Mouse (Mus musculus) midbrain, embryonic 16.5 days (tissue): ENCODE measurements around the gene Osbp. TPM values are rescaled to one million over a fixed set of nuclear protein-coding genes. Genes with fewer than 3 reads are reported as not detected.
A peak's percentile ranks its signal among the peaks of the same experiment; 100 is the strongest.

Experiments used
- ATAC-seq: fragments of 200-750 bp; cut with Nextera tagmentation; 2 replicates; pipeline ENCODE4 v1.8.0; 2017; ENCODE audit warnings: moderate TSS enrichment
- H3K27ac ChIP-seq: fragments of 300-500 bp; sonication (generic); 2 replicates; pipeline ENCODE4 v1.5.1; 2014; ENCODE audit warnings: mild to moderate bottlenecking, low read length, mixed read lengths
- H3K27me3 ChIP-seq: fragments of 300-500 bp; sonication (generic); 2 replicates; pipeline ENCODE4 v1.6.1; 2014; ENCODE audit warnings: low read depth, low read length, mixed read lengths; ENCODE audit not compliant: control insufficient read depth, insufficient read depth
- H3K36me3 ChIP-seq: fragments of 300-500 bp; sonication (generic); 2 replicates; pipeline ENCODE4 v1.6.1; 2014; ENCODE audit warnings: mild to moderate bottlenecking, low read length, moderate library complexity, mixed read lengths; ENCODE audit not compliant: control insufficient read depth, insufficient read depth
- H3K4me1 ChIP-seq: fragments of 300-500 bp; sonication (generic); 2 replicates; pipeline ENCODE4 v1.6.1; 2014; ENCODE audit warnings: mild to moderate bottlenecking, low read length, mixed read lengths; ENCODE audit not compliant: control insufficient read depth, insufficient read depth
- H3K4me2 ChIP-seq: fragments of 300-500 bp; sonication (generic); 2 replicates; pipeline ENCODE4 v1.6.1; 2014; ENCODE audit warnings: mild to moderate bottlenecking, low read length, mixed read lengths
- H3K4me3 ChIP-seq: fragments of 300-500 bp; sonication (generic); 2 replicates; pipeline ENCODE4 v1.5.1; 2014; ENCODE audit warnings: low read depth, mild to moderate bottlenecking, low read length, moderate library complexity, mixed read lengths
- H3K9ac ChIP-seq: fragments of 300-500 bp; sonication (generic); 2 replicates; pipeline ENCODE4 v1.6.1; 2014; ENCODE audit warnings: low read depth, low read length, mixed read lengths
- H3K9me3 ChIP-seq: fragments of 300-500 bp; sonication (generic); replicated peaks from 2 replicates; pipeline ENCODE4 v1.6.1; 2014; ENCODE audit warnings: mild to moderate bottlenecking, low read length, mixed read lengths; ENCODE audit not compliant: control insufficient read depth, poor library complexity, severe bottlenecking
- WGBS: fragments of 180-500 bp; shearing (Covaris S2); extraction: QIAGEN DNeasy Blood & Tissue Kit; methylation state at CpG from one replicate; pipeline ENCODE4 v1.1.7; 2014; 5-methylcytosine and 5-hydroxymethylcytosine counted together
- polyA plus RNA-seq: library from polyadenylated mRNA; unstranded; fragments of >200 nt; fragmentation: Nextera tagmentation; extraction: Ambion mirVana; gene quantifications from 2 replicates; pipeline ENCODE4 v1.2.1, GENCODE M21; 2015

Osbp gene
- polyA plus RNA-seq, 1 experiment from 2014 or later = 3.6 TPM

DNA sequence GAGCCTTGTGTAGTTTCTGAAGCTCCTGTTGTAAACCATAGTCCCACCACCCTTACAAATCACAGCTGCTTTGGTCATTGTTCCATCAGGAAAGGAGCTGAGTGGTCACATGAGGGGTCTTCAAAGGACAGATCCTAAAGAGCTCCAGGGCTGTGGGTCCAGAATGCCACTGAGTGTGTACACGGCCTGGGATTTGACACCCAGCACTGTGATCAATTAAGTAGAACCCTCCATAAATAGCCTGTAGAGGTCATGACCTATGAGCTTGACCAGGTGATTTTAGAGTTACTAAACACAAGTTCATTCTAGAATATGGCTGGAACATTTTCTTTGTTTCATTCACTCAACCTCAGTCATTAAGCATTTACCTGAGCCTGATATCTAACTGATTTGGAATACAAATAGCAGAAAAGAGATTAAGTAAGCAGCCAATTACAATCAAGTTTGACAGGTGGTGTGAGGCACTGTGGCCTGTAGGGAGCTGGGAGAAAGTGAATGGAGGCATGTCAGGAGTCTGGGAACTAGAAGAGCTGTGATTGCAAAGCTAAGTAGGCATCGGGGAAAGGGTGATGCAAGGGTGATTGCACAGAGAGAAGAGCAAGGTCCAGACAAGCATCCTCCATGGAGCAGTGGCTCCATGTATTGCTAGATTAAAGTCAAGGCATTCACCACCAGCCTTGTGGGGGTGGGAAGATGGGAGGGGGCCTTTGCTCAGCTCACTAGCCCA lies 30.1 kb downstream of the Osbp start:
- WGBS = 77% methylated on average over 2 of the region's 2 CpGs
- H3K9ac ChIP-seq = no peak overlapping the region
- no peak overlapping the region for H3K4me3 ChIP-seq
- H3K27ac ChIP-seq = no peak overlapping the region
- no peaks in the 10 kb centered on the region for H3K9me3 ChIP-seq
- H3K27me3 ChIP-seq = no peaks in the 10 kb centered on the region
- peak; percentile 66; the same call in 1 of the 2 replicates for ATAC-seq
- peaks cover 29% of the 10 kb centered on the region for H3K36me3 ChIP-seq
- H3K4me2 ChIP-seq = no peak overlapping the region
- no peaks in the 10 kb centered on the region for H3K4me1 ChIP-seq

GRCm38 (mm10) chr19:12001686-12002085 lies 35.9 kb downstream of the Osbp start:
- WGBS = 30% methylated on average over 3 of the region's 3 CpGs
- Histone ChIP-seq H3K9ac (no peak overlapping the region), H3K4me3 (no peak overlapping the region), H3K4me2 (no peak overlapping the region), H3K4me1 (peaks cover 8% of the 10 kb centered on the region), H3K27ac (no peak overlapping the region), H3K9me3 (no peaks in the 10 kb centered on the region), H3K36me3 (no peaks in the 10 kb centered on the region), H3K27me3 (no peaks in the 10 kb centered on the region)
- no peak for ATAC-seq

DNA sequence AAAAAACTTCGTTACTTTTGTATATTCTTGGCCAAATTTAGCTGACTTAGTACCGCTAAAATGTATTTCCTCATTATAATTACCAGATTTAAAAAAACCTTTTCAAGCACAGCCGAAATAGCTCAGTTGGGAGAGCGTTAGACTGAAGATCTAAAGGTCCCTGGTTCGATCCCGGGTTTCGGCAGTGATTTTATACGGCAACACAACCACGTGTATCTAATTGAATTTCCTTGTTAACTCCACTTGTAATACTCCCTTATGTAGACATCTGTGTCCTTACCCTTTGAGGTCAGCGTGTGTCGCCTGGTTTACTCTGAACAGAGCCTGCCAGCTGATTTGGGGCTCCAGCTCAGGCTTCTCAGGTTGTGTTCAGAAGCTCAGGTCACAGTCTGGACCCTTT lies 36.4 kb downstream of the Osbp start:
- H3K4me3 ChIP-seq = peak overlapping the region; percentile 23
- peak; percentile 7; the same call in 1 of the 2 replicates for ATAC-seq
- no peaks in the 10 kb centered on the region for H3K36me3 ChIP-seq
- H3K27me3 ChIP-seq = no peaks in the 10 kb centered on the region
- H3K4me1 ChIP-seq = peaks cover 12% of the 10 kb centered on the region
- H3K27ac ChIP-seq = no peak overlapping the region
- WGBS = 2% methylated on average over 11 of the region's 11 CpGs
- H3K9me3 ChIP-seq = no peaks in the 10 kb centered on the region
- peak overlapping the region; percentile 43 for H3K4me2 ChIP-seq
- no peak overlapping the region for H3K9ac ChIP-seq

DNA sequence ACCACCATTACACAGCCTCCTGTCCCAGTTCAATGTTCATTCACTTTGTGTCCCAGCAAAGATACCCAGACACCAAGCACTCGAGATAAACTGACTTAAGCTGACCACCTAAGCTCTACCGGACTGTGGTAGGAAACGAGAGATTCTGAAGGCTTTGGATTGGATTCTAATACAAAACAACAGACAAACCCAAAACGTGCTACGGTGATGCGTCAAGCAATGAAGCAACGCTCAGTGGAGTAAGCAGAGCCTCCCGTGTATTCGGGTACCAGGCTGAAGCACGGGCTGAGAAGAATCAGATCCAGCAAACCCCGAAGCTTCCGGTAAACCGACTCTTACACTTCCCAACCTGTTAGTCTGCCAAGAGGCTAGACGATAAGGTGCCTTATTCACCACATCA lies 37.0 kb downstream of the Osbp start:
- no peak for ATAC-seq
- no peak overlapping the region for H3K4me2 ChIP-seq
- no peak overlapping the region for H3K27ac ChIP-seq
- 50% methylated on average over 14 of the region's 14 CpGs for WGBS
- no peaks in the 10 kb centered on the region for H3K36me3 ChIP-seq
- H3K4me1 ChIP-seq = peaks cover 12% of the 10 kb centered on the region
- H3K9ac ChIP-seq = no peak overlapping the region
- no peaks in the 10 kb centered on the region for H3K9me3 ChIP-seq
- H3K27me3 ChIP-seq = no peaks in the 10 kb centered on the region
- peak overlapping the region; percentile 0; the same call in 1 of the 2 replicates for H3K4me3 ChIP-seq

DNA sequence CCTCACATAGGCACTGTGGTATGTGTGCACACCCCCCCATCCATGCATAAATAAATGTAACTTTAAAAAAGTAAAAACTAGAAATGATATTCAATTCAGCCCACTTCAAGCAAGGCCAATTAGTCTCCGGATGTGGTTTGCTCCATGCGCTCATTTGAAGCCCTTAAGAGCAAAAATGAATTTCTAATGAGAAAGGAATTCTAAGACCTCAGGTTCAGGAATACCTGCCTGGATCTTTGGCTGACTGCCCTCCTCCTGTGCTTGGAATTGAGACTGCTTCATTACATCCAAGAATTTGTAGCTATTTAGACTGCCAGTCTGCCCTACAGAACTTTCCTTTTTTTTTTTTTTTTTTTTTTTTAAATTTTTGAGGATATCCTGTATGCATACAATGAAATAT lies 37.8 kb downstream of the Osbp start:
- no peak for ATAC-seq
- no peaks in the 10 kb centered on the region for H3K9me3 ChIP-seq
- peaks cover 12% of the 10 kb centered on the region for H3K4me1 ChIP-seq
- H3K9ac ChIP-seq = no peak overlapping the region
- H3K36me3 ChIP-seq = no peaks in the 10 kb centered on the region
- no peaks in the 10 kb centered on the region for H3K27me3 ChIP-seq
- H3K27ac ChIP-seq = no peak overlapping the region
- H3K4me2 ChIP-seq = no peak overlapping the region
- no peak overlapping the region for H3K4me3 ChIP-seq
- 86% methylated on average over 2 of the region's 2 CpGs for WGBS

DNA sequence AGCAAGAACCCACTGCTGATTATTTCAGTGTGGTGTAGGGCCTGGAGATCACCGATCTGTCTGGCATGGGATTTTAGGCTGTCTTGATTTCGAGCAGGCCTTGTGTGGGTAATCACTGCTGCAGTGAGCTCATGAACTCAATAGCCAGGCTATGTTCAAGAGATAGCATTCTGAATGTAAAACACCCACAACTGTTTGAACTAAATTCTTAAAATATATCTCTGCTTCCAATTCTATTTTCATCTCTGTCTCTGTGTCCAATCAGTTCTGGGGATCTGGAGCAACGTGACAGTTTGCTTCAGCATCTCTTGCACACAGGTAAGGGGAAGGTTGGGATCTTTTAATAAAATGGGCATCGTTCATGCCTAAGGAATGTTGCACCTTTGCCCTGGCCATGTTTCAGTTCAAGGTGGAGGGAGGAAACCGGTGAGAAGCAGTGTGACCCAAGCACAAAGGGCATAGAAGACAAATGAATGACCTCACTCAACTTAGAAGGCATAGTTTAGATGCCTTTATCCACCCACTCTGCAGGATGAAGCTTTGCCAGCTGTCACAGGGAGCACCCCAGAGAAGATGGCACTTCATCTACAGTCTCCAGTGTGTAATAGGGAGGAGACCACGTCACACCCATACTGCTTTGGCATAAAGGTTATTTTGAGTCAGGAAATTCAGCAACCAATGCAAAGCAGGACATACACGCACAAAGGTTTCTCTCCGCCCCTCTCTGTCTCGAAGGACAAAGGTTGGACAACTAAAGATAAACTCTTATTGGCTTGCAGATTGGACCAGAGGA lies 38.7 kb downstream of the Osbp start:
- peaks cover 12% of the 10 kb centered on the region for H3K4me1 ChIP-seq
- no peaks in the 10 kb centered on the region for H3K36me3 ChIP-seq
- 54% methylated on average over 9 of the region's 9 CpGs for WGBS
- H3K4me3 ChIP-seq = peak overlapping the region; percentile 48
- peak overlapping the region; percentile 52 for H3K4me2 ChIP-seq
- ATAC-seq = no peak
- H3K9me3 ChIP-seq = no peaks in the 10 kb centered on the region
- no peaks in the 10 kb centered on the region for H3K27me3 ChIP-seq
- peak overlapping the region; percentile 21 for H3K9ac ChIP-seq
- H3K27ac ChIP-seq = peak overlapping the region; percentile 75

GRCm38 (mm10) chr19:12005376-12006360 lies 39.9 kb downstream of the Osbp start:
- peaks cover 12% of the 10 kb centered on the region for H3K4me1 ChIP-seq
- no peaks in the 10 kb centered on the region for H3K9me3 ChIP-seq
- no peaks in the 10 kb centered on the region for H3K27me3 ChIP-seq
- H3K36me3 ChIP-seq = no peaks in the 10 kb centered on the region
- peak overlapping the region; percentile 75 for H3K27ac ChIP-seq
- peak overlapping the region; percentile 48 for H3K4me3 ChIP-seq
- WGBS = under 1% methylated on average over 41 of the region's 41 CpGs
- peak; percentile 81 for ATAC-seq
- peak overlapping the region; percentile 52 for H3K4me2 ChIP-seq
- peak overlapping the region; percentile 62 for H3K9ac ChIP-seq

GRCm38 (mm10) chr19:12006361-12006947 lies 40.7 kb downstream of the Osbp start:
- H3K27me3 ChIP-seq = no peaks in the 10 kb centered on the region
- H3K36me3 ChIP-seq = no peaks in the 10 kb centered on the region
- peak overlapping the region; percentile 73 for H3K27ac ChIP-seq
- 2% methylated on average over 17 of the region's 17 CpGs for WGBS
- H3K4me3 ChIP-seq = peak overlapping the region; percentile 48
- H3K4me1 ChIP-seq = peaks cover 12% of the 10 kb centered on the region
- ATAC-seq = 0 out of 2 replicates have a peak, but pooled peaks have one; percentile 0
- no peaks in the 10 kb centered on the region for H3K9me3 ChIP-seq
- H3K4me2 ChIP-seq = peak overlapping the region; percentile 52
- H3K9ac ChIP-seq = peak overlapping the region; percentile 62
